Mouse (Mus musculus) G1E (cell line): Measurements from ENCODE around the gene Cluap1.

Source experiments
- CTCF ChIP-seq: IDR thresholded peaks from 2 replicates; pipeline ENCODE4 v1.5.1; 2012; ENCODE audit warnings: low read depth, low read length, inconsistent platforms, mixed read lengths
- GATA1 ChIP-seq: IDR thresholded peaks from 2 replicates; pipeline ENCODE4 v1.6.1; 2012; ENCODE audit warnings: borderline replicate concordance, low read length, inconsistent platforms, mixed read lengths

DNA sequence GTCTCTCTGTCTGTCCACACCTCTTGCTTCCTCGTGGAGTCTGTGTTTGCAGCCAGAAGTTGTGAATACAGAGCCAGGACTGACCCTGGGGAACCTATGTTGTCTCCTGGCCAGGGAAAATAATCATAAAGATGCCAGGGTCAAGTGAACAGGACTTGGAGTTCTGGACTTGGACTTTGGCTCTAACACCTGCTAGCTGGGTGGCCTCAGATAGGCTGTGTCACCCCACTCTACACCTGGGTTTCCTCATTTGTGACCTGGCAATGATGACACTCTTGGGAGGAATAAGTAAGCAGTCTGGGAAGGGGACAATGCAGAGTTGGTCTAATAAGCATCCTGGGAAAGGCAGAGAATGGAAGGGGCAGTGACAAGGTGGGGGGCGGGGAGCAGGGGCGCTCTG is 56.9 kb downstream of the Cluap1 start:
- TF ChIP-seq CTCF (no peak), GATA1 (no peak)
